Mouse (Mus musculus): Measurements from ENCODE around the gene Tex50. TPM values are rescaled to one million over a fixed set of nuclear protein-coding genes. Genes with fewer than 3 reads are reported as not detected.
"Not testable (repeated sequence)": the region's sequence is repeated elsewhere in the genome, so short reads cannot be mapped to it uniquely, and the experiment has no call there.

Gene Tex50
- 1.0 and 1.2 TPM in 2 replicates for polyA plus RNA-seq (2015; fragmentation: Nextera tagmentation; extraction: Ambion mirVana)

DNA sequence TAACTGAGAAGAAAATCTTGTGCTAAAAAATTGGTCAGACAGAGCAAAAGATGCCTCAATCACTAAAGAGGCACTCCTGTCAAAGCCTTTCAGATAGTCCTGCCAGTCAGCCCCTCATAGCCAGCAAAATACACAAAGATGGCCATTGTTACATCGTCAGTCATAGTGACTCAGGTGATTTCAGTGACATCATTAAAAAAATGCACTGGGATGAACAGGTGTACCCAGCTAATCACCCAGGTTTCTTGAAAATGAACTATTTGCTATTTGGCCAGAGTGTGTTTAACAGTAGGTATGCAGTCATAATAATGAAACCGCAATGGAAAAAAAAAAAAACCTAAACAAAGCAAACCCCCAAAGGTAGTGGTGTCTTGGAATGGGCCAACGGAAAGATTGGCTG, at the start of gene Tex50:
Tex50 (minus strand) TSS at position 101 of the 400 bp plus-strand sequence.
- H3K27me3 ChIP-seq (replicated peaks) = no peaks in the 10 kb centered on the region
- no peaks in the 10 kb centered on the region for H3K9me3 ChIP-seq (replicated peaks)
- no peak within 1 kb of the TSS for H3K27ac ChIP-seq (replicated peaks)
- no peak within 1 kb of the TSS for H3K4me2 ChIP-seq
- 89% methylated on average over 3 of the region's 3 CpGs for WGBS
- H3K4me1 ChIP-seq = no peaks in the 10 kb centered on the region
- H3K4me3 ChIP-seq (replicated peaks) = no peak within 1 kb of the TSS
- no peak within 1 kb of the TSS for H3K9ac ChIP-seq (replicated peaks)
- H3K36me3 ChIP-seq = peaks cover 4% of the 10 kb centered on the region; the same call in 1 of the 2 replicates
- ATAC-seq (ENCODE audit: low FRiP score) = no peak

- Histone ChIP-seq H3K9me3 (replicated peaks) (no peaks in the 10 kb centered on the region), H3K4me3 (replicated peaks) (no peak overlapping the region), H3K9ac (replicated peaks) (no peak overlapping the region), H3K27me3 (replicated peaks) (no peaks in the 10 kb centered on the region), H3K36me3 (no peaks in the 10 kb centered on the region), H3K27ac (replicated peaks) (no peak overlapping the region), H3K4me2 (no peak overlapping the region), H3K4me1 (peaks cover 11% of the 10 kb centered on the region)
- ATAC-seq (ENCODE audit: low FRiP score) = no peak
- WGBS = 83% methylated on average over 5 of the region's 5 CpGs
These were observed 40.7 kb upstream of the Tex50 start for GRCm38 (mm10) chr1:161199856-161200255.

DNA sequence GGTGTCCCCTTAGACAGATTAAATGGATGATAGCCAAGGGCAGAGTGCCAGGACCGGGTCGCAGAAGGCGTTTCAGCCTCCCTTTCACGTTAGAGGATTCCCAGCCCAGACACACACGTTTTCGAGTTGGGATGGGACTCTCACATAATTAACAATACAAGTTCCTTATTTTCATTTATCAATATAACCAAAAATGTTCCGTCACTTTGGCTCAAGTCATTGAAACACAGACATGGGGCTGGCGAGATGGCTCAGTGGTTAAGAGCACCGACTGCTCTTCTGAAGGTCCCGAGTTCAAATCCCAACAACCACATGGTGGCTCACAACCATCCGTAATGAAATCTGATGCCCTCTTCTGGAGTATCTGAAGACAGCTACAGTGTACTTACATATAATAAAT, 37.2 kb upstream of the Tex50 start:
- Histone ChIP-seq H3K9ac (replicated peaks) (0 out of 2 replicates have a peak overlapping the region, but pooled peaks have one; percentile 15), H3K4me1 (peaks cover 11% of the 10 kb centered on the region), H3K4me3 (replicated peaks) (peak overlapping the region; percentile 40), H3K4me2 (peak overlapping the region; percentile 65), H3K27ac (replicated peaks) (peak overlapping the region; percentile 76)
- not testable (repeated sequence) for H3K9me3 ChIP-seq (replicated peaks); H3K27me3 ChIP-seq (replicated peaks); ATAC-seq (ENCODE audit: low FRiP score); H3K36me3 ChIP-seq
- WGBS = 40% methylated on average over 11 of the region's 11 CpGs

DNA sequence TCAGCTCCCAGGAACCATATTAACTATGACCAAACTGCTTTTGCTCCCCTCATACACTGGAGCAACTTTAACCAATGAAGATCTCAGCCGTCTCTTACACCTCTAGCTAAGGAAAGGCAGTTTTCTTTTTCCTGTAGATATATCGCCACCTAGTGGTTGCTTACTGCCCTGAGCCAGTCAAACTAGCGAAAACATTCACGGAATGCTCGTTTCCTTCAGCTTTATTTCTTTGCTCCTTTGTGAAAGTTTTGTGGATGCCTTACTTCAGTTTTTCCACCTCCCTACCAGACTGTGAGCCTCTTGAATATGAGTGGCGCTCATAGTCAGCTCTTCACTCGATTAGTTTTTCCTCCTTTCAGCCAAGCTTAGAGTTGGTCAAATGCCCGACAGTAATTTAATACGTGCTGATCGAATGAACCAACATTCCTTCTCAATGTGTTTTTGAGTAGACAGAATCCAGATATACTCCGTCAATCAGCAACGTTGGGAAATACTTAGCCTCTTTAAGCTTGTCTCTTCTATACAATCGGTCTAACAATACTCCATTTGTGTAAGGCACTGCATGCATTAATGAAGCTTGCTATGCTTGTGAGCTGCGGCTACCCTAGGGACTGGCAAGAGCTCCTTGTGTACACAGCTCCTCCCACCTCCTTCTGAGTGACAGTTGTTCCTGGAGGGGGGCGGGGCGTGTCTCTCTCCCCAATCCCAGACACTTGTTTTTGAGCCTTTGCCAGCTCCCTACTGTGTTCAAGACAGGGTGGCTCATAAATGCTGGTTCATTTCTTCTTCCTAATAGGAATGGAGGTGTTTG, 36.6 kb upstream of the Tex50 start:
- peak; percentile 97 for ATAC-seq (ENCODE audit: low FRiP score)
- Histone ChIP-seq H3K4me1 (peaks cover 11% of the 10 kb centered on the region), H3K27me3 (replicated peaks) (no peaks in the 10 kb centered on the region), H3K9me3 (replicated peaks) (no peaks in the 10 kb centered on the region), H3K36me3 (no peaks in the 10 kb centered on the region), H3K27ac (replicated peaks) (peak overlapping the region; percentile 76), H3K4me2 (peak overlapping the region; percentile 65), H3K4me3 (replicated peaks) (peak overlapping the region; percentile 40), H3K9ac (replicated peaks) (peak overlapping the region; percentile 15)
- under 1% methylated on average over 16 of the region's 16 CpGs for WGBS

- Histone ChIP-seq H3K4me2 (no peak overlapping the region), H3K4me1 (0 out of 2 replicates have a peak, but pooled peaks cover 4% of the 10 kb centered on the region), H3K36me3 (no peaks in the 10 kb centered on the region), H3K27me3 (replicated peaks) (no peaks in the 10 kb centered on the region), H3K4me3 (replicated peaks) (no peak overlapping the region), H3K9ac (replicated peaks) (no peak overlapping the region), H3K9me3 (replicated peaks) (no peaks in the 10 kb centered on the region), H3K27ac (replicated peaks) (no peak overlapping the region)
- ATAC-seq (ENCODE audit: low FRiP score) = no peak
- WGBS = 83% methylated on average over 9 of the region's 9 CpGs
These were observed 31.3 kb upstream of the Tex50 start for GRCm38 (mm10) chr1:161190253-161190910.

DNA sequence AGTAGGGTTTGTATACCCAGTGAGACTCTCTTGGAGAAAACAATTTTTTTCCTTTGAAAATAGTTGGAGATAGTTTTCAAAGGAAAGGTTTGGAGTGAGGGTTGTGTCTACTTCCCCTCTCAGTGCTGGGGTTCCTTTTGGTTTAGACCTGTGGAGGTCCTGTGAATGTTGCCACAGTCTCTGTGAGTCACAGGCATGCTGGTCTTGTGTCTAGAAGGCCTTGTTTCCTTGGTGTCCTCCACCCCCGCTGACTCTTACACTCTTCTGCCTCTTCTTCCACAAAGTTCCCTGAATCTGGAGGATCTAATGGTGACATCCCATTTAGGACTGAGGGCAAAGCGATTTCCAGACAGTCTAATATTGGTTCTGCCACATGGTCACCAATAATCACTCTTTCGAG, 26.3 kb upstream of the Tex50 start:
- Histone ChIP-seq H3K9me3 (replicated peaks) (no peaks in the 10 kb centered on the region), H3K9ac (replicated peaks) (no peak overlapping the region), H3K36me3 (no peaks in the 10 kb centered on the region), H3K4me3 (replicated peaks) (no peak overlapping the region), H3K27me3 (replicated peaks) (no peaks in the 10 kb centered on the region), H3K4me2 (no peak overlapping the region), H3K4me1 (no peaks in the 10 kb centered on the region), H3K27ac (replicated peaks) (no peak overlapping the region)
- no peak for ATAC-seq (ENCODE audit: low FRiP score)
- 82% methylated on average over 3 of the region's 3 CpGs for WGBS

GRCm38 (mm10) chr1:161183677-161184076, 24.6 kb upstream of the Tex50 start:
- no peak overlapping the region for H3K4me2 ChIP-seq
- H3K27me3 ChIP-seq (replicated peaks) = no peaks in the 10 kb centered on the region
- WGBS = 79% methylated on average over 9 of the region's 9 CpGs
- no peak overlapping the region for H3K4me3 ChIP-seq (replicated peaks)
- no peaks in the 10 kb centered on the region for H3K4me1 ChIP-seq
- no peaks in the 10 kb centered on the region for H3K36me3 ChIP-seq
- no peaks in the 10 kb centered on the region for H3K9me3 ChIP-seq (replicated peaks)
- no peak overlapping the region for H3K9ac ChIP-seq (replicated peaks)
- H3K27ac ChIP-seq (replicated peaks) = no peak overlapping the region
- no peak for ATAC-seq (ENCODE audit: low FRiP score)

GRCm38 (mm10) chr1:161182386-161182785, 23.3 kb upstream of the Tex50 start:
- Histone ChIP-seq H3K9ac (replicated peaks) (no peak overlapping the region), H3K9me3 (replicated peaks) (no peaks in the 10 kb centered on the region), H3K36me3 (no peaks in the 10 kb centered on the region), H3K27ac (replicated peaks) (no peak overlapping the region), H3K27me3 (replicated peaks) (no peaks in the 10 kb centered on the region), H3K4me3 (replicated peaks) (no peak overlapping the region), H3K4me2 (no peak overlapping the region), H3K4me1 (no peaks in the 10 kb centered on the region)
- WGBS = 87% methylated on average over 9 of the region's 9 CpGs
- ATAC-seq (ENCODE audit: low FRiP score) = no peak

GRCm38 (mm10) chr1:161180674-161181073, 21.6 kb upstream of the Tex50 start:
- no peaks in the 10 kb centered on the region for H3K9me3 ChIP-seq (replicated peaks)
- H3K4me2 ChIP-seq = no peak overlapping the region
- H3K9ac ChIP-seq (replicated peaks) = no peak overlapping the region
- 56% methylated on average over 8 of the region's 8 CpGs for WGBS
- H3K4me1 ChIP-seq = no peaks in the 10 kb centered on the region
- H3K27ac ChIP-seq (replicated peaks) = no peak overlapping the region
- no peak overlapping the region for H3K4me3 ChIP-seq (replicated peaks)
- no peak for ATAC-seq (ENCODE audit: low FRiP score)
- H3K27me3 ChIP-seq (replicated peaks) = no peaks in the 10 kb centered on the region
- H3K36me3 ChIP-seq = no peaks in the 10 kb centered on the region

DNA sequence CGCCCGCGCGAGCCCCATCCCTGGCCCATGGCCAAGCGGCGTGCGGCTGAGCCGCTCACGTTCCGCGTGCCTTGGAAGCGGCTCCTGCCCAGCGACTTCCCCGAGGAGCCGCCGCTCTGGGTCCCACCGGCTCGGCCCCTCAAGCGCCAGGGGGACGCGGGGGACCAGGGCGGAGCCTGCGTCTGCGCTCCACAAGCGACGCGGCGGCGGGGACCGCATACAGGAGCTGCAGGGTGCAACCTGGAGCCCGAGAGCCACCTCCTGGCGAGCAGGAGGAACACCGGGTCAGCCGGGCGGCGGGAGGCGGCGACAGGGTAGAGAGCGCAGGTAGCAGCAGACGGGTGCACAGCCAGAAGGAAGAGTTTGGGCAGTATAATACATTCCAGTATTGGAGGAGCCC, 11.5 kb upstream of the Tex50 start:
- Histone ChIP-seq H3K9ac (replicated peaks) (peak overlapping the region; percentile 66), H3K27ac (replicated peaks) (no peak overlapping the region), H3K4me1 (peaks cover 5% of the 10 kb centered on the region), H3K4me2 (peak overlapping the region; percentile 90), H3K27me3 (replicated peaks) (peaks cover 27% of the 10 kb centered on the region), H3K36me3 (no peaks in the 10 kb centered on the region), H3K4me3 (replicated peaks) (peak overlapping the region; percentile 58), H3K9me3 (replicated peaks) (no peaks in the 10 kb centered on the region)
- WGBS = 2% methylated on average over 40 of the region's 40 CpGs
- ATAC-seq (ENCODE audit: low FRiP score) = peak; percentile 95

GRCm38 (mm10) chr1:161160266-161160665, 1.2 kb upstream of the Tex50 start:
- no peak overlapping the region for H3K4me2 ChIP-seq

DNA sequence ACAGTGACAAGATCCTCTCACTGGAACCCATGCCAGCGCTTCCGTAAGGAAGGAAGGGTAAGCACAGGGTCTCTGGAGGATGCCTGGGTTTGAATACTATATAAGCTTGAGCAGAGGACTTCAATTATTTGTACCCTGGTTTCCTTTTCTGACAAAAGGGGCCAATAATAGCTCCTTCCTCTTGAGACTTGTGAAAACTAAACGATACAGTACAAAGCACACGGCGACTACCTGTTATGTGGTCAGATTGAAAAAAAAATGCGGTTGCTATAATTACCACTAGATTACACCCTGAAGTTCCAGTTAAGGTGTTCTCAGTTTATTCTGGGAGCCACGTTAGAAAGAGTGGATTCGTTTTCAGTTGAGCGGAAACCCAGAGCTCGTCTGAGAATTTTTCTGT, 2.6 kb downstream of the Tex50 start:
- Histone ChIP-seq H3K36me3 (no peaks in the 10 kb centered on the region), H3K9ac (replicated peaks) (no peak overlapping the region), H3K9me3 (replicated peaks) (no peaks in the 10 kb centered on the region), H3K4me3 (replicated peaks) (no peak overlapping the region), H3K27ac (replicated peaks) (no peak overlapping the region), H3K4me2 (no peak overlapping the region), H3K4me1 (no peaks in the 10 kb centered on the region), H3K27me3 (replicated peaks) (no peaks in the 10 kb centered on the region)
- no peak for ATAC-seq (ENCODE audit: low FRiP score)
- 90% methylated on average over 10 of the region's 10 CpGs for WGBS

More at GRCm38 (mm10) chr1:161160266-161160665, 1.2 kb upstream of the Tex50 start:
- H3K27me3 ChIP-seq (replicated peaks) = no peaks in the 10 kb centered on the region
- ATAC-seq (ENCODE audit: low FRiP score) = no peak
- no peak overlapping the region for H3K27ac ChIP-seq (replicated peaks)
- peaks cover 4% of the 10 kb centered on the region; the same call in 1 of the 2 replicates for H3K36me3 ChIP-seq
- no peaks in the 10 kb centered on the region for H3K4me1 ChIP-seq
- WGBS = 70% methylated on average over 4 of the region's 4 CpGs
- H3K4me3 ChIP-seq (replicated peaks) = no peak overlapping the region
- H3K9ac ChIP-seq (replicated peaks) = no peak overlapping the region
- no peaks in the 10 kb centered on the region for H3K9me3 ChIP-seq (replicated peaks)
